Mouse (Mus musculus): ENCODE measurements at regions not wholly inside any gene's neighbourhood (a gene's known extent, or its start where the extent isn't known, plus 50 kb on each side); places are given as distances from the start of the nearest gene placed in this dataset.

DNA sequence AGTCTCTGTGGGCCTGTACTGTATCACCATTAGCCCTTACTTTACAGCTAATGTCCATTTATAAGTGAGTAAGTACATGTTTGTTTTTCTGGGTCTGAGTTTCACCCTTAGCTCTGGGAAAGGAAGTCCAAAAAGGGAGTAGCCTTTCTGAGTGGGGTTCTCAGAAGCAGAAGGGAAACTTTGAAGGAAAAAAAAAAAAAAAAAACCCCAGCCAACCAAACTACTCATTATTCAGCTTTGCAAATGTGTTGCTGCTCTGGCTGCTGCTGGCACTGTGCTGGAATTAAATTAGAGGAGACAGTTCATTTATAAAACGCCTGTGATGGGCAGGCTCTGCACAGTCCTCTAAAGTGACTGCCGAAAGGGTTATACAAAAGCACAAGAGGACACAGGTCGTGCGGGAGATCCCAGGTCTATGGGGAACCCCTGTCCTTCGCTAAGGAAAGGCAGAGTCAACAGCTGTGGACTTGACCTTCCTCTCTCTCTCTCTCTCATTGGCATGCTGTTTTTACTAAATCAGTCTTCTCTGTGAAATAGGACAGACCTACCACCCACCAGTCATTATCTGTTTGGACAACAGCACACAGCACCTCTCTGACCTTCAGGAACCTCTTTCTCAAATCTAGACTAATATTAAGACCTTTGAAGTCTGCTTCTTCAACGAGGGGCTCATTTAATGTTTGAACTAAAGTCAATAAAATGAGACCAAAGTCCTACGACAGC lies 165.4 kb downstream of the Cd47 start:
- 40% methylated on average over 7 of the region's 7 CpGs for WGBS
- Histone ChIP-seq H3K4me3 (no peak overlapping the region), H3K27ac (replicated peaks) (no peak overlapping the region), H3K4me1 (replicated peaks) (peaks cover 10% of the 10 kb centered on the region; the same call in 1 of the 2 replicates), H3K4me2 (no peak overlapping the region), H3K36me3 (no peaks in the 10 kb centered on the region), H3K27me3 (no peaks in the 10 kb centered on the region), H3K9ac (no peak overlapping the region), H3K9me3 (no peaks in the 10 kb centered on the region)
- ATAC-seq (ENCODE audit: low FRiP score, low read depth) = peak; percentile 63; the same call in 1 of the 2 replicates

DNA sequence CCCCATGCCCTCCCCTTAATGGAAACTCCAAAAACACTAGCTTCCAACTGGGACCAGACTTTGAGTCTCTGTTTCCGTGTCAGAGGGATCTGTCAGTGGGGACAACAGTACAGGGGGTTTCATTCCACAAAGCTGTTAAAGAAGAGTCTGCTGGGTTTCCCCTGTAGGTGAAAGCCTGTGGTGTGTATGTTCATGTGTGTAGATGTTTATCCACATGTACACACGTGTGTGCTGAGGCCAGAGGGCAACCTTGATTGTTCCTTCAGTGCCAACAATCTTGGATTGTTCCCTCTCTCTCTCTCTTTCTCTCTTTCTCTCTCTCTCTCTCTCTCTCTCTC lies 165.9 kb downstream of the Cd47 start:
- ATAC-seq (ENCODE audit: low FRiP score, low read depth) = no peak
- H3K4me1 ChIP-seq (replicated peaks) = peaks cover 10% of the 10 kb centered on the region; the same call in 1 of the 2 replicates
- H3K36me3 ChIP-seq = no peaks in the 10 kb centered on the region
- no peak overlapping the region for H3K4me3 ChIP-seq
- WGBS = 64% methylated on average over 2 of the region's 2 CpGs
- no peak overlapping the region for H3K9ac ChIP-seq
- no peaks in the 10 kb centered on the region for H3K9me3 ChIP-seq
- H3K27me3 ChIP-seq = no peaks in the 10 kb centered on the region
- H3K27ac ChIP-seq (replicated peaks) = no peak overlapping the region
- H3K4me2 ChIP-seq = no peak overlapping the region

DNA sequence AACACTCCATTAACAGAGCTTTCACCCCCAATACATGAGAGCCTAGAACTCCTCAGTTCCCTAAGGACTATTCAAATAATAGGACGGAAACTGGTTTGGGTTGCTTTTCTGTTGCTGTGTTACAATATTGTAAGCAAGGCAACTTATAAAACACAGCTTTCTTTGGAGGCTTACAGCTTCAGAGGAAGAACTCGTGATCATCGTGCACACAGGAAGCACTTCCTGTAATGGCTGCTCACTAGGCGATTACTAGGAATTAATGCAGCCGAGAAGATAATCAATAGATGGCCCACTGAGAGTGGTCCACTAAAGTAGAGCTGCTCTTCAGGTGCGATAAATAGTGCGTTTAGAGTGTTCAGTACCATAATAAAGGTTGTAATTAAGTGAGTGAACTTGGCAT lies 166.8 kb downstream of the Cd47 start:
- Histone ChIP-seq H3K4me2 (no peak overlapping the region), H3K9ac (no peak overlapping the region), H3K36me3 (no peaks in the 10 kb centered on the region), H3K4me1 (replicated peaks) (peaks cover 10% of the 10 kb centered on the region; the same call in 1 of the 2 replicates), H3K9me3 (no peaks in the 10 kb centered on the region), H3K27ac (replicated peaks) (no peak overlapping the region), H3K27me3 (no peaks in the 10 kb centered on the region), H3K4me3 (no peak overlapping the region)
- 83% methylated on average over 7 of the region's 7 CpGs for WGBS
- no peak for ATAC-seq (ENCODE audit: low FRiP score, low read depth)

DNA sequence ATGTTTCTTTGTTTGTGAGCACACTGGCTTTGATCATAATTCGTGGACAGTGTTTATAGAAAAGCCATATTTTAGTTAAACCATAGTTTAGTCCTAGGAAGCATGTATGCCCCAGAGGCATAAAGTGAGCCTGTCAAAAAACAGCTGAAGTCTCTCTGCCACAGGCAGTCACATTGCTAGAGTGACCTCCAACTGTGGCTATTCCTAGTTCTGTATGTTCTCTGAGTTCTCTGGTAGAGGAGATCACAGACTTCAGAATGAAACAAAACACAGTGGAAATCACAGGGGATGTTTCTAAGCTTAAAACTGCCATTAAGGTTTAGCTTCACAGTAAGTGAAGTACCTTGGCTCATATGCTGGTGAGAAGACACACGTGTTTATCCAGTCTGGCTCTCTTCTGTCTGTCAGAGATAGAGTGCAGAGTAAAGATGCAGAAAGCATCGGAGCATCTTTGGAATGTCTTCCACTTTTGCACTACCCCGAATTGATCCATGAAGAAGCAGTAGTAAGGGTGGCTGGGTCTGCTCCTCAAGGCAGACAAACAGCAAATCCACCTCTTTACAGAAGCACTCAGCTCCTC lies 168.0 kb downstream of the Cd47 start:
- ATAC-seq (ENCODE audit: low FRiP score, low read depth) = no peak
- Histone ChIP-seq H3K4me1 (replicated peaks) (peaks cover 10% of the 10 kb centered on the region; the same call in 1 of the 2 replicates), H3K9me3 (no peaks in the 10 kb centered on the region), H3K4me2 (no peak overlapping the region), H3K27me3 (no peaks in the 10 kb centered on the region), H3K27ac (replicated peaks) (no peak overlapping the region), H3K9ac (no peak overlapping the region), H3K4me3 (no peak overlapping the region), H3K36me3 (no peaks in the 10 kb centered on the region)
- 81% methylated on average over 4 of the region's 4 CpGs for WGBS

DNA sequence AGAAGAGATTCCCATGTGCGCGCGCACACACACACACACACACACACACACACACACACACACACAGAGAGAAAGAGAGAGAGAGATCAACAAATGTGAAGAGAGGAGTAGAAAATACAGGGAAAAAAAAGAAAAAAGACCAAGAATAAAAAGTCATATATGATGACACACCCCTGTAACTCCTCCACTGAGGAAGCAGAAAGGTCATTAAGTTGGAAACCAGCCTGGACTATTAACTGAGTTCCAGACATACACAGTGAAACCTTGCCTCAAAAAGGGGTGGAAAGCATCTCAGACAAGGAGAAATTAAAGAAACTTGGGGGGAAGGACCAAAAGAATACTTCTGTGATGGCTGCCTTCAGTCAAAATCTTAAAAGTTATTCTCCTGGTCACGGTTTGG lies 168.7 kb downstream of the Cd47 start:
- ATAC-seq (ENCODE audit: low FRiP score, low read depth) = no peak
- no peak overlapping the region for H3K9ac ChIP-seq
- H3K36me3 ChIP-seq = no peaks in the 10 kb centered on the region
- no peak overlapping the region for H3K4me3 ChIP-seq
- WGBS = 97% methylated on average over 4 of the region's 4 CpGs
- H3K4me1 ChIP-seq (replicated peaks) = peaks cover 10% of the 10 kb centered on the region; the same call in 1 of the 2 replicates
- H3K27ac ChIP-seq (replicated peaks) = no peak overlapping the region
- no peaks in the 10 kb centered on the region for H3K9me3 ChIP-seq
- H3K27me3 ChIP-seq = no peaks in the 10 kb centered on the region
- no peak overlapping the region for H3K4me2 ChIP-seq

DNA sequence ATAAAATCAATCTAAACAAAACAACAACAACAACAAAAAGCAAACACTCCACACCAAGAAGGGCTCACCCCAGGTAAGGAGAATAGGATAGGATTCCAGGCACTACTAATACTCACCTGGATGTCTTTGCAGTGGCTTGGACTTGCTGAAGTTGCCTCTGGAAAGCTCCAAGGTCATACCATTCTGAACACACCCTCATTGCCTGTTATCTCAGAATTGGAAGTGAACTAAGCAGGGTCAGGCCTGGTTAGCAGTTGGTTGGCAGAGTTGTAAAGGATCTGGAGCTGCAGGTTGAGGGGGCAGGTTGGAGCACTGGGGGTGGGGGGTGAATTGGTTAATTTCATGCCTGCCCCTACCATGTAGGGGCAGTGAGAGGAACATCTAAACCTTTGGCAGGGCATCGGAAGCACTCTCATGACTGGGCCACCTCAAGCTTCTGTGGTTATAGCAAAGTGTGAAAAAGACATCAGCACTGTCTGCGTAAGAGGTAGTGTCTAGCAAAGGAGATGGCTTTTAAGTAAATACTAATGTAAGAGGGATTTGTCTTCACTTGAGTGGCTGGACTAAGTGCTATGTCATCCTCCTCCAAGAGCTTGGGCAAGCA lies 169.5 kb downstream of the Cd47 start:
- Histone ChIP-seq H3K27me3 (no peaks in the 10 kb centered on the region), H3K36me3 (no peaks in the 10 kb centered on the region), H3K4me3 (no peak overlapping the region), H3K27ac (replicated peaks) (no peak overlapping the region), H3K4me1 (replicated peaks) (peaks cover 10% of the 10 kb centered on the region; the same call in 1 of the 2 replicates), H3K9me3 (no peaks in the 10 kb centered on the region), H3K9ac (no peak overlapping the region), H3K4me2 (no peak overlapping the region)
- WGBS = 95% methylated on average over 2 of the region's 2 CpGs
- no peak for ATAC-seq (ENCODE audit: low FRiP score, low read depth)

DNA sequence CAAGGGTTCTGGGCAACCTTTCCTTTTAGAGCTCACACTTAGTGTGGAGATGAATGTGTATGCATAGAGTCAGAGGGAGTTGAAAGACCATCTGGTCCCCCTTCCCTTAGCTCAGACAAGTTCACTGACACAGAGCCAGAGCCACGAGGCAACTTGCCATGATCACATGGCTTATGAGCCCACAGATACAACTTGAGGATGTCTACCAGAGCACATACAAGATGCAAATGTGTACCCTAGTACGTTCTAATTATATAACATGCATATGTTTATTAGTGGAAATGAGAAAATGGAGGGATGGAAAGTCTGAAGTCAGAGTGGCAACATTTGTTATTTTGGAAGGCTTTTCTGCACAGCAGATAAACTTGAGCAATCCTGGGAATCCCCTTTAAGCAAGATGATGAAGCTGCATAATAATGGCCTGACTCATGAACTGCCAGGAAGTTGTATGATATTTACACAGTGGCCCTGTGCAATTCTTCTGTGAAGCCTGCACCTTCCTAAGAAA lies 170.0 kb downstream of the Cd47 start:
- Histone ChIP-seq H3K9me3 (no peaks in the 10 kb centered on the region), H3K27ac (replicated peaks) (no peak overlapping the region), H3K4me3 (no peak overlapping the region), H3K4me1 (replicated peaks) (peaks cover 6% of the 10 kb centered on the region; the same call in 1 of the 2 replicates), H3K4me2 (no peak overlapping the region), H3K27me3 (no peaks in the 10 kb centered on the region), H3K36me3 (no peaks in the 10 kb centered on the region), H3K9ac (no peak overlapping the region)
- WGBS = 78% methylated on average over 2 of the region's 2 CpGs
- no peak for ATAC-seq (ENCODE audit: low FRiP score, low read depth)

DNA sequence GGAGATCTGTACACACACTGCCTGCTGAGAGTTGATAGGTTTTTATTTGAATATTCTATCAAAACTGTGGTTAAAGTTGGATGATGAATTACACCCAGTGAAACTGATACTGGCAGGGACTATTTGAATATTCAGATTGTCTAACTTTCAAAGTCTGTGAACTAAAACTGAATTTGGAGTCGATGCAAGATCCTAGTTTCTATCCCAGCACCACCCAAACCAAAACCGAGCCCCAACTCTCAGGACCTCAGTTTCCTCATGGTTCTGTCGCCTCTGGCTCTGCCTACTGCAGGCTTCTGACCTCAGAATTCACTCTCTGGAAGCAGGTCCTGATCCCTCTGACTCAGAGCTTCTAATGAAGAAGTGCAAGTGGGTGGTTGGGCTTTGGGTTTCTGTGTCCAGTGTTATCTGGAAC lies 170.8 kb downstream of the Cd47 start:
- 94% methylated on average over 3 of the region's 3 CpGs for WGBS
- Histone ChIP-seq H3K9me3 (no peaks in the 10 kb centered on the region), H3K4me1 (replicated peaks) (no peaks in the 10 kb centered on the region), H3K27me3 (no peaks in the 10 kb centered on the region), H3K9ac (no peak overlapping the region), H3K4me3 (no peak overlapping the region), H3K36me3 (no peaks in the 10 kb centered on the region), H3K27ac (replicated peaks) (no peak overlapping the region), H3K4me2 (no peak overlapping the region)
- ATAC-seq (ENCODE audit: low FRiP score, low read depth) = no peak

DNA sequence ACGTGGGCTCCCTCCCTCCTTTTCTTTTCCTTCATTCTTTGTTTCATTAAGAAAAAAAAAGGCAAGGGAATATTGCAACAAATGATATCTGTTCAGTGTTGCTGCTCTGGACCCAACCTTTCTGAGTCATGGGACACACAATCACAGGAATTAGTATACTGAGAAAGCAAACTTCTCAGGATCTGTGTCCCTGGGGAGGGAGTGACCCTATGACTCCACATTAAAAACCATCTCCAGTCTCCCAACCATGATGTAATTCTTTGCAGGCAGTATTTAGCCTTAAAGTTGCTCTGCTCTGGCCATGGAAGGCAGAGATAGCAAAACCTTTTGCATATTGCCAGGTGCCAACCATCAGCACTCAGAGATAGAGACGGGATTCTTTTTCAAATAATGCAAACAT lies 176.9 kb downstream of the Cd47 start:
- H3K27ac ChIP-seq (replicated peaks) = no peak overlapping the region
- peaks cover 8% of the 10 kb centered on the region; the same call in 1 of the 2 replicates for H3K4me1 ChIP-seq (replicated peaks)
- ATAC-seq (ENCODE audit: low FRiP score, low read depth) = no peak
- no peak overlapping the region for H3K4me2 ChIP-seq
- WGBS = 90% methylated on average over 2 of the region's 2 CpGs
- no peak overlapping the region for H3K9ac ChIP-seq
- no peaks in the 10 kb centered on the region for H3K9me3 ChIP-seq
- no peak overlapping the region for H3K4me3 ChIP-seq
- H3K36me3 ChIP-seq = no peaks in the 10 kb centered on the region
- H3K27me3 ChIP-seq = no peaks in the 10 kb centered on the region

DNA sequence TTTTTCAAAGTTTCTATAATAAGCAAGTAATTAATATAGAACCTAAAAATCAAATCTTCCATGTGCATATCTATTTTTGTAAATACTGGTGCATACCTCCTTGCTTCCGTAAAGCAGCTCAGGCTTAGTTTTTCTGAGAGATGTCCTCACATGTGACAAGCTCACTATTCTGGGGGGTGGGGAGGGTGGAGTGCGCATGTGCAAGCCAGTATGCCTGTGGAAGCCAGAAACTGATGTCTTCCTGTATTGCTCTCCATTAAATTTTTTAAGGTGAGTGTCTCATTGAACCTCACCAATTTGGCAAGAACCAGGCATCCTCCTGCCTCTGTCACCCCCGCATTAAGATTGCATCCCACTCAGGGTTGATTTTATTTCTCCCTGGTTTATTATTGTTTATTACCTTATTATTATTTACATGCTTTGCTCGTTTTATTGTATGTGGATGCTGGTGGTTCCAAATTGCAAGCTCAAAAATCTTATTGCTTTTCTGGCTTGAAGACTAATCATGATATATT lies 179.2 kb downstream of the Cd47 start:
- Histone ChIP-seq H3K4me3 (no peak overlapping the region), H3K9me3 (no peaks in the 10 kb centered on the region), H3K27ac (replicated peaks) (0 out of 2 replicates have a peak overlapping the region, but pooled peaks have one; percentile 41), H3K36me3 (no peaks in the 10 kb centered on the region), H3K4me1 (replicated peaks) (peaks cover 8% of the 10 kb centered on the region; the same call in 1 of the 2 replicates), H3K27me3 (no peaks in the 10 kb centered on the region), H3K4me2 (no peak overlapping the region), H3K9ac (no peak overlapping the region)
- WGBS = 82% methylated on average over 4 of the region's 4 CpGs
- ATAC-seq (ENCODE audit: low FRiP score, low read depth) = no peak

DNA sequence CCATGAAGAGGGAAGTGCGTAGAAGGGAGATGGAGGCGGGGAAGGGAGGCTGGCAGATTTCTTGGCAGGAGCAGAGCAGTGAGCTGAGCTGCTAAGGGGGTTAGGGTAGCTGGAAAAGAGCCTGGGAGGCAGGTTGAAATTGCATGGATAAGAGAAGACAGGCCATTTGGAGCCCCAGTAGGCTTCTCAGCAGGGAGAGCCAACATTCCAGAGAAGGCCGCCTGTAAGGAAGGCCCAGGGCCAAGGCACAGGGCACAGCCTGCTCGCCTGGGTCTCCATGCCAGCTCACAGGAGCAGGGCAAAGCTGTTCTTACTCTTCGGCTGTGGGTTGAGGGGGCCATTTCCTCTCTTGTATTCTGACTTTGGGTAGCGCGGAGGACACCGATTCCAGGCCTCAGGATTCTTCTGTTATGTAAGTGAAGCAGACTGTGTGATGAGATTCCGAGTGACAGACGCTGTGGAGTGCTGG lies 179.9 kb downstream of the Cd47 start:
- H3K4me2 ChIP-seq = no peak overlapping the region

DNA sequence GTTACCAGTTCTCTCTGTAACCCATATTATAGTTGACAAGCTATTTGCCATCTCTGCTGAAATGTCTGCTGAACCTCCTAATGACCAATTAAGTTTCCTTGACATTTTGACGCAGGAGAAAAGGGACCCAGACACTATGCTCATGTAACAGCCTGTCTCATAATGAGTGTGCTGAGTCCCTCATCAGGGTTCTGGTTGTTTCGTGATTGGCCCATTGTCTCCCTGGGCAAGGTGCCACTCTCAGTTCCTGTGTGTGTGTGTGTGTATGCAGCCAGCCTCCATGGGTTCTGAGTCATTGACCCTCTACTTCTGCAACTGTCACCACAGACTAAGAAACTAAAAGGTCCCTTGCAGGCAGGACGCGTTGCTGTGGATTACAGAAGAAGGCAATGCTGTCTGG lies 181.8 kb downstream of the Cd47 start:
- no peaks in the 10 kb centered on the region for H3K36me3 ChIP-seq
- no peak overlapping the region for H3K4me3 ChIP-seq
- H3K27me3 ChIP-seq = no peaks in the 10 kb centered on the region
- no peaks in the 10 kb centered on the region for H3K9me3 ChIP-seq
- no peak overlapping the region for H3K27ac ChIP-seq (replicated peaks)
- peaks cover 16% of the 10 kb centered on the region for H3K4me1 ChIP-seq (replicated peaks)
- H3K9ac ChIP-seq = no peak overlapping the region
- 71% methylated on average over 4 of the region's 4 CpGs for WGBS
- no peak overlapping the region for H3K4me2 ChIP-seq
- ATAC-seq (ENCODE audit: low FRiP score, low read depth) = no peak

More for the DNA sequence above, 179.9 kb downstream of the Cd47 start:
- peak; percentile 88 for ATAC-seq (ENCODE audit: low FRiP score, low read depth)
- H3K27ac ChIP-seq (replicated peaks) = peak overlapping the region; percentile 41
- 38% methylated on average over 10 of the region's 10 CpGs for WGBS
- H3K4me3 ChIP-seq = no peak overlapping the region
- peaks cover 8% of the 10 kb centered on the region for H3K4me1 ChIP-seq (replicated peaks)
- no peaks in the 10 kb centered on the region for H3K27me3 ChIP-seq
- H3K36me3 ChIP-seq = no peaks in the 10 kb centered on the region
- H3K9me3 ChIP-seq = no peaks in the 10 kb centered on the region
- no peak overlapping the region for H3K9ac ChIP-seq
